Mouse (Mus musculus): ENCODE measurements around the gene Olfr1188.
"Not testable (repeated sequence)": the region's sequence is repeated elsewhere in the genome, so short reads cannot be mapped to it uniquely, and the experiment has no call there.

Olfr1188 gene

GRCm38 (mm10) chr2:88556635-88557034, at the start of gene Olfr1188:
Gene Olfr1188, plus strand, starts transcription at chr2:88556935.
- no peak for DNase-seq (ENCODE audit: low read depth)

DNA sequence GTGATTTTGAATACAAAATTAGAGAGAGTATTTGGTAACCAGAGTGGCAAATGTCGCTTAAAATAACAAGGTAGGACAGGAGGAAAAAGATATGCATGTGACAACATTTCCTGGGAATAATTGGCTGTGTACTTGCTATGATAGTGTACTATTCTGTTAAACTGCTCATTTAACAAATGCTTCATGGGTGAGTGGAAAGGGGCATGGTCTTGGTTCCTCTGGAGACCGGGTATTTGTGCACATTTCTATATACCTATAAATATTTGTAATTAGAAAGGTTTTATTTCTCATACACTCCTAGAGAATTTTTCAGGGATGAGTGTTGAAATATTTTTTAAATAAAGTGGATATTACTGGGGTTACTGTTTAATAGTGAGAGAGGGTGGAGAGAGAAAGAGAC, 38.5 kb upstream of the Olfr1188 start, which contains the start of gene Olfr1186:
Gene Olfr1186 (plus strand): TSS at position 301 of the 400 bp plus-strand sequence.
- DNase-seq (ENCODE audit: low read depth), result no peak

DNA sequence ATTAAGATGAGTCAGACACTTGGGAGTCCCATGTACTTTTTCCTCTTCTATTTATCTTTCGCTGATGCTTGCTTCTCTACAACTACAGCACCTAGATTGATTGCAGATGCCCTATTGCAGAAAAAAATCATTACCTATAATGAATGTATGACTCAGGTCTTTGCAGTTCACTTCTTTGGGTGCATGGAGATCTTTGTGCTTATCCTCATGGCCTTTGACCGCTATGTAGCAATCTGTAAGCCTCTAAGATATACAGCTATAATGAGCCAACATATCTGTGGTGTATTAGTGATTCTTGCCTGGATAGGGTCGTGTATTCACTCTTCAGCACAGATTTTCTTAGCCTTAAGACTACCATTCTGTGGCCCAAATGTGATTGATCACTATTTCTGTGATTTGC, 31.0 kb upstream of the Olfr1188 start:
- no peak for DNase-seq (ENCODE audit: low read depth)

- DNase-seq (ENCODE audit: low read depth), result not testable (repeated sequence)
Measured at GRCm38 (mm10) chr2:88572696-88573095, 16.0 kb downstream of the Olfr1188 start.

DNA sequence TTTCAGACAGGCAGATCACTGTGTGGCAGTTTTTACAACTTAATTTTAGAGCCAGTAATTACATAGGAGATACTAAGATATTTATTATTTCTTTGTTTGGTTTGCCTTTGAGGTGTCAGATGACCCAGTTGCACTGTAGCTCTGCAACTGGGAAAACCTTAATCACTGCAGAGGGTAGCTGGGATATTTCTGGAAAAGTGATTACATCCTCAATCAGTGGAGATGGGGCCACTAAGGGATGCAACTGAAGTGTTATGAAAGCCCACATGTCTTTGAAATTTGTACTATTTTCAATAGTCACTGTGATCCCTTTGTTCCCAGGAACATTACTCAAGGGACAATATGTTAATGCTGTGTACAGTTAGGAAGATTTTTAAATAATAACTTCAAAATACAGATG, 29.4 kb downstream of the Olfr1188 start, which contains the start of gene Olfr1189:
Gene Olfr1189 (plus strand): TSS at position 301 of the 400 bp plus-strand sequence.
- DNase-seq (ENCODE audit: low read depth), result no peak

Data from c-Kit-positive CD71-positive TER-119-negative erythroid progenitor cells, embryonic 14.5 days (primary cell).